In genomic region chr7:102855807-102856206, GRCm38 (mm10) we compare ENCODE assay signal across 39 mouse cellular contexts. TPM values are rescaled to one million over a fixed set of nuclear protein-coding genes. Genes with fewer than 3 reads are reported as not detected.
"Had no signal": no experiment of that assay in that cellular context is flagged by ENCODE, and none has a peak within 500 bp of the region (broad histone marks: within the 10 kb centered on the region; RNA-seq: fewer than 3 reads in every experiment).

No protein-coding gene starts in this region.

- DNase-seq: cerebellum, adult 9-11 months; cerebellum, postnatal 10 days; cerebellum, postnatal 14 days; cerebellum, postnatal 25 days; cerebellum, postnatal 36 days; embryo, embryonic 11 days; forebrain, postnatal 0 days; gastrocnemius, adult 2 months; gastrocnemius, postnatal 10 days; gastrocnemius, postnatal 14 days; gastrocnemius, postnatal 25 days; gastrocnemius, postnatal 36 days; heart, adult 11 months; heart, adult 18-20 months; heart, adult 2 months had no signal

- H3K9me3 ChIP-seq: embryonic facial prominence, embryonic 10.5 days; embryonic facial prominence, embryonic 12.5 days; embryonic facial prominence, embryonic 13.5 days; embryonic facial prominence, embryonic 15.5 days; forebrain, embryonic 10.5 days; forebrain, embryonic 12.5 days; forebrain, embryonic 13.5 days; forebrain, embryonic 15.5 days; heart, embryonic 10.5 days had no signal

- H3K9ac ChIP-seq: embryonic facial prominence, embryonic 12.5 days; embryonic facial prominence, embryonic 13.5 days; embryonic facial prominence, embryonic 15.5 days; forebrain, embryonic 12.5 days; forebrain, embryonic 13.5 days; forebrain, embryonic 15.5 days; forebrain, postnatal 0 days had no signal

- H3K4me2 ChIP-seq: embryonic facial prominence, embryonic 12.5 days; embryonic facial prominence, embryonic 13.5 days; embryonic facial prominence, embryonic 15.5 days; forebrain, embryonic 12.5 days; forebrain, embryonic 13.5 days; forebrain, embryonic 15.5 days had no signal

- H3K36me3 ChIP-seq: embryonic facial prominence, embryonic 10.5 days; embryonic facial prominence, embryonic 12.5 days; embryonic facial prominence, embryonic 13.5 days; embryonic facial prominence, embryonic 15.5 days; forebrain, embryonic 10.5 days; forebrain, embryonic 12.5 days; forebrain, embryonic 15.5 days; heart, embryonic 10.5 days had no signal

- H3K27ac ChIP-seq: embryonic facial prominence, embryonic 10.5 days; embryonic facial prominence, embryonic 12.5 days; embryonic facial prominence, embryonic 13.5 days; embryonic facial prominence, embryonic 15.5 days; forebrain, embryonic 10.5 days; forebrain, embryonic 12.5 days; forebrain, embryonic 13.5 days; forebrain, embryonic 15.5 days; gastrocnemius, adult 2 months; heart, adult 2 months; heart, embryonic 10.5 days had no signal

- H3K27me3 ChIP-seq: embryonic facial prominence, embryonic 12.5 days; embryonic facial prominence, embryonic 13.5 days; embryonic facial prominence, embryonic 15.5 days; forebrain, embryonic 12.5 days; forebrain, embryonic 13.5 days; forebrain, embryonic 15.5 days had no signal

- H3K4me1 ChIP-seq: embryonic facial prominence, embryonic 10.5 days; embryonic facial prominence, embryonic 12.5 days; embryonic facial prominence, embryonic 13.5 days; embryonic facial prominence, embryonic 15.5 days; forebrain, embryonic 10.5 days; forebrain, embryonic 12.5 days; forebrain, embryonic 13.5 days; forebrain, embryonic 15.5 days; heart, embryonic 10.5 days had no signal

- H3K4me3 ChIP-seq: embryonic facial prominence, embryonic 10.5 days; embryonic facial prominence, embryonic 12.5 days; embryonic facial prominence, embryonic 13.5 days; embryonic facial prominence, embryonic 15.5 days; erythroblast, embryonic 14.5 days; forebrain, embryonic 10.5 days; forebrain, embryonic 12.5 days; forebrain, embryonic 13.5 days; forebrain, embryonic 15.5 days; gastrocnemius, adult 2 months; heart, adult 2 months; heart, embryonic 10.5 days had no signal

RNA-seq across cellular contexts. Expression of gene Olfr566, which starts 2.8 kb away (rescaled TPM):
- total RNA-seq: common myeloid progenitor, adult 5-6 weeks; forebrain, postnatal 0 days; gastrocnemius, adult 18-20 months; gastrocnemius, adult 2 months; gastrocnemius, adult 8-10 months; gastrocnemius, postnatal 10 days; gastrocnemius, postnatal 14 days; gastrocnemius, postnatal 25 days; gastrocnemius, postnatal 36 days; gastrocnemius, postnatal 4 days; granulocyte monocyte progenitor cell, adult 5-6 weeks; heart, adult 18-20 months; heart, adult 2 months; heart, adult 8-10 months had no signal
- polyA plus RNA-seq: cortical plate, adult 2 months; embryonic facial prominence, embryonic 10.5 days; embryonic facial prominence, embryonic 11.5 days; embryonic facial prominence, embryonic 12.5 days; embryonic facial prominence, embryonic 13.5 days; embryonic facial prominence, embryonic 14.5 days; erythroblast, embryonic 14.5 days; forebrain, embryonic 10.5 days; forebrain, embryonic 11.5 days; forebrain, embryonic 12.5 days; forebrain, embryonic 13.5 days; forebrain, embryonic 14.5 days; forebrain, embryonic 15.5 days; forebrain, embryonic 16.5 days; forebrain, postnatal 0 days; frontal cortex, adult 2 months; gonadal fat pad, adult 2 months; heart, adult 2 months; heart, embryonic 10.5 days had no signal

RNA-seq across cellular contexts. Expression of gene Olfr568, which starts 21.1 kb away (rescaled TPM):
- total RNA-seq: common myeloid progenitor, adult 5-6 weeks; forebrain, postnatal 0 days; gastrocnemius, adult 18-20 months; gastrocnemius, adult 2 months; gastrocnemius, adult 8-10 months; gastrocnemius, postnatal 10 days; gastrocnemius, postnatal 14 days; gastrocnemius, postnatal 25 days; gastrocnemius, postnatal 36 days; gastrocnemius, postnatal 4 days; granulocyte monocyte progenitor cell, adult 5-6 weeks; heart, adult 18-20 months; heart, adult 2 months; heart, adult 8-10 months had no signal
- polyA plus RNA-seq: cortical plate, adult 2 months; embryonic facial prominence, embryonic 10.5 days; embryonic facial prominence, embryonic 12.5 days; embryonic facial prominence, embryonic 14.5 days; embryonic facial prominence, embryonic 15.5 days; erythroblast, embryonic 14.5 days; forebrain, embryonic 10.5 days; forebrain, embryonic 11.5 days; forebrain, embryonic 12.5 days; forebrain, embryonic 13.5 days; forebrain, embryonic 14.5 days; forebrain, embryonic 15.5 days; forebrain, embryonic 16.5 days; forebrain, postnatal 0 days; frontal cortex, adult 2 months; gonadal fat pad, adult 2 months; heart, adult 2 months; heart, embryonic 10.5 days had no signal

RNA-seq across cellular contexts. Expression of gene Olfr569, which starts 34.9 kb away (rescaled TPM):
- total RNA-seq: common myeloid progenitor, adult 5-6 weeks; forebrain, postnatal 0 days; gastrocnemius, adult 18-20 months; gastrocnemius, adult 2 months; gastrocnemius, adult 8-10 months; gastrocnemius, postnatal 10 days; gastrocnemius, postnatal 14 days; gastrocnemius, postnatal 25 days; gastrocnemius, postnatal 36 days; gastrocnemius, postnatal 4 days; granulocyte monocyte progenitor cell, adult 5-6 weeks; heart, adult 18-20 months; heart, adult 2 months; heart, adult 8-10 months had no signal
- polyA plus RNA-seq: cortical plate, adult 2 months; embryonic facial prominence, embryonic 10.5 days; embryonic facial prominence, embryonic 11.5 days; embryonic facial prominence, embryonic 12.5 days; embryonic facial prominence, embryonic 13.5 days; embryonic facial prominence, embryonic 14.5 days; erythroblast, embryonic 14.5 days; forebrain, embryonic 10.5 days; forebrain, embryonic 11.5 days; forebrain, embryonic 12.5 days; forebrain, embryonic 13.5 days; forebrain, embryonic 14.5 days; forebrain, embryonic 15.5 days; forebrain, embryonic 16.5 days; forebrain, postnatal 0 days; frontal cortex, adult 2 months; gonadal fat pad, adult 2 months; heart, adult 2 months; heart, embryonic 10.5 days had no signal

RNA-seq across cellular contexts. Expression of gene Olfr570, which starts 38.6 kb away (rescaled TPM):
- total RNA-seq: common myeloid progenitor, adult 5-6 weeks; forebrain, postnatal 0 days; gastrocnemius, adult 18-20 months; gastrocnemius, adult 2 months; gastrocnemius, adult 8-10 months; gastrocnemius, postnatal 10 days; gastrocnemius, postnatal 14 days; gastrocnemius, postnatal 25 days; gastrocnemius, postnatal 36 days; gastrocnemius, postnatal 4 days; granulocyte monocyte progenitor cell, adult 5-6 weeks; heart, adult 18-20 months; heart, adult 2 months; heart, adult 8-10 months had no signal
- polyA plus RNA-seq: cortical plate, adult 2 months; embryonic facial prominence, embryonic 10.5 days; embryonic facial prominence, embryonic 11.5 days; embryonic facial prominence, embryonic 12.5 days; embryonic facial prominence, embryonic 13.5 days; embryonic facial prominence, embryonic 14.5 days; erythroblast, embryonic 14.5 days; forebrain, embryonic 10.5 days; forebrain, embryonic 11.5 days; forebrain, embryonic 12.5 days; forebrain, embryonic 13.5 days; forebrain, embryonic 14.5 days; forebrain, embryonic 15.5 days; forebrain, postnatal 0 days; frontal cortex, adult 2 months; gonadal fat pad, adult 2 months; heart, adult 2 months; heart, embryonic 10.5 days had no signal

RNA-seq across cellular contexts. Expression of gene Olfr564, which starts 52.5 kb away (rescaled TPM):
- total RNA-seq: common myeloid progenitor, adult 5-6 weeks; forebrain, postnatal 0 days; gastrocnemius, adult 18-20 months; gastrocnemius, adult 2 months; gastrocnemius, adult 8-10 months; gastrocnemius, postnatal 10 days; gastrocnemius, postnatal 14 days; gastrocnemius, postnatal 25 days; gastrocnemius, postnatal 36 days; gastrocnemius, postnatal 4 days; granulocyte monocyte progenitor cell, adult 5-6 weeks; heart, adult 18-20 months; heart, adult 2 months; heart, adult 8-10 months had no signal
- polyA plus RNA-seq: cortical plate, adult 2 months; embryonic facial prominence, embryonic 10.5 days; embryonic facial prominence, embryonic 11.5 days; embryonic facial prominence, embryonic 12.5 days; embryonic facial prominence, embryonic 13.5 days; embryonic facial prominence, embryonic 14.5 days; embryonic facial prominence, embryonic 15.5 days; erythroblast, embryonic 14.5 days; forebrain, embryonic 10.5 days; forebrain, embryonic 11.5 days; forebrain, embryonic 12.5 days; forebrain, embryonic 13.5 days; forebrain, embryonic 14.5 days; forebrain, embryonic 15.5 days; forebrain, embryonic 16.5 days; forebrain, postnatal 0 days; frontal cortex, adult 2 months; gonadal fat pad, adult 2 months; heart, adult 2 months; heart, embryonic 10.5 days had no signal
